Mouse (Mus musculus): ENCODE results near the gene Chit1.

- TF ChIP-seq CTCF (IDR thresholded peaks at IDR 0.05; ENCODE audit: insufficient read depth, low read length) (no peak), POLR2A (IDR thresholded peaks at IDR 0.05; ENCODE audit: borderline replicate concordance, extremely low read depth, low read depth, low read length) (peak; percentile 59)
These were observed 35.5 kb upstream of the Chit1 start for GRCm38 (mm10) chr1:134075532-134075931.

All from lung, adult 2 months (tissue).